Mouse (Mus musculus) gastrocnemius, adult 2 months (tissue): ENCODE results near the gene Ttc21a. TPM values are rescaled to one million over a fixed set of nuclear protein-coding genes. Genes with fewer than 3 reads are reported as not detected.

ENCODE experiments used
- DNase-seq: peaks from one replicate; pipeline ENCODE4 v3.0.0; 2022
- H3K27ac ChIP-seq: fragments of 200-600 bp; 2 replicates; pipeline ENCODE4 v1.8.1; 2022; ENCODE audit warnings: mild to moderate bottlenecking
- H3K4me3 ChIP-seq: fragments of 200-600 bp; 2 replicates; pipeline ENCODE4 v1.8.1; 2022; ENCODE audit warnings: mild to moderate bottlenecking, moderate library complexity
- CTCF ChIP-seq: fragments of 200-600 bp; IDR thresholded peaks from 2 replicates; pipeline ENCODE4 v1.8.1; 2022; ENCODE audit warnings: antibody characterized with exemption, mild to moderate bottlenecking, moderate library complexity
- intact Hi-C: fragments of 180-260 bp; cut with DNase I; formaldehyde crosslinking; loops from one replicate; pipeline ENCODE4 v1.15.1; 2025
- total RNA-seq, 2 experiments: library from RNA; stranded (reverse); gene quantifications; 2 replicates each; pipeline ENCODE4 v1.2.3; 2021

The Ttc21a gene
- total RNA-seq, 2 experiments from 2014 or later: not detected

GRCm38 (mm10) chr9:119993092-119993844, 55.9 kb downstream of the Ttc21a start:
- TF ChIP-seq CTCF: no peak
- intact Hi-C loops: no loop called here
- DNase-seq: no peak
- no peak overlapping the region for H3K27ac ChIP-seq
- no peak overlapping the region for H3K4me3 ChIP-seq

- no peak overlapping the region for H3K27ac ChIP-seq
- no peak for DNase-seq
- intact Hi-C loops: no loop called here
- H3K4me3 ChIP-seq: no peak overlapping the region
- TF ChIP-seq CTCF: no peak
These were observed 56.8 kb downstream of the Ttc21a start for GRCm38 (mm10) chr9:119994207-119994606.

- Histone ChIP-seq H3K4me3 (no peak overlapping the region), H3K27ac (no peak overlapping the region)
- TF ChIP-seq CTCF: no peak
- DNase-seq: no peak
- intact Hi-C loops: no loop called here
These were observed 58.7 kb downstream of the Ttc21a start for GRCm38 (mm10) chr9:119996080-119996479.

GRCm38 (mm10) chr9:119998776-119999175, 61.4 kb downstream of the Ttc21a start:
- no peak overlapping the region for H3K4me3 ChIP-seq
- no peak for TF ChIP-seq CTCF
- H3K27ac ChIP-seq: no peak overlapping the region
- no peak for DNase-seq
- intact Hi-C loops: no loop called here

- TF ChIP-seq CTCF: no peak
- peak; percentile 73 for DNase-seq
- peak overlapping the region; percentile 25; the same call in 1 of the 2 replicates for H3K27ac ChIP-seq
- H3K4me3 ChIP-seq: no peak overlapping the region
- intact Hi-C loops: no loop called here
These were observed 62.2 kb downstream of the Ttc21a start for GRCm38 (mm10) chr9:119999636-120000035.

GRCm38 (mm10) chr9:120000761-120001160, 63.4 kb downstream of the Ttc21a start:
- DNase-seq: no peak
- TF ChIP-seq CTCF: no peak
- Histone ChIP-seq H3K4me3 (no peak overlapping the region), H3K27ac (no peak overlapping the region)
- intact Hi-C loops: no loop called here

GRCm38 (mm10) chr9:120001945-120002725, 64.7 kb downstream of the Ttc21a start:
- intact Hi-C loops: no loop called here
- H3K4me3 ChIP-seq: peak overlapping the region; percentile 72
- TF ChIP-seq CTCF: no peak
- peak; percentile 88 for DNase-seq
- H3K27ac ChIP-seq: peak overlapping the region; percentile 81

- no peak for DNase-seq
- intact Hi-C loops: no loop called here
- Histone ChIP-seq H3K27ac (no peak overlapping the region), H3K4me3 (no peak overlapping the region)
- TF ChIP-seq CTCF: no peak
These were observed 65.5 kb downstream of the Ttc21a start for GRCm38 (mm10) chr9:120002893-120003292.

- no peak for TF ChIP-seq CTCF
- no peak for DNase-seq
- Histone ChIP-seq H3K27ac (no peak overlapping the region), H3K4me3 (no peak overlapping the region)
- intact Hi-C loops: no loop called here
These were observed 68.5 kb downstream of the Ttc21a start for GRCm38 (mm10) chr9:120005936-120006335.

- H3K4me3 ChIP-seq: no peak overlapping the region
- peak; percentile 10; the same call in 1 of the 2 replicates for TF ChIP-seq CTCF
- DNase-seq: no peak
- intact Hi-C loops: no loop called here
- no peak overlapping the region for H3K27ac ChIP-seq
These were observed 70.4 kb downstream of the Ttc21a start for GRCm38 (mm10) chr9:120007833-120008232.

GRCm38 (mm10) chr9:120009226-120009841, 71.9 kb downstream of the Ttc21a start:
- TF ChIP-seq CTCF: no peak
- no peak overlapping the region for H3K4me3 ChIP-seq
- H3K27ac ChIP-seq: peak overlapping the region; percentile 6; the same call in 1 of the 2 replicates
- intact Hi-C loops: no loop called here
- DNase-seq: no peak

- intact Hi-C loops: loop anchor here (2.0 kb wide), 1 partner anchor 27 kb away; no protein-coding TSS in a partner anchor
- peak overlapping the region; percentile 6; the same call in 1 of the 2 replicates for H3K27ac ChIP-seq
- DNase-seq: no peak
- no peak overlapping the region for H3K4me3 ChIP-seq
- no peak for TF ChIP-seq CTCF
These were observed 72.5 kb downstream of the Ttc21a start for GRCm38 (mm10) chr9:120009871-120010270.
